Mouse (Mus musculus): ENCODE measurements around the gene Cox8b. TPM values are rescaled to one million over a fixed set of nuclear protein-coding genes. Genes with fewer than 3 reads are reported as not detected.

Gene Cox8b
- total and polyA plus RNA-seq, 3 experiments = not detected

- Histone ChIP-seq H3K27me3 (ENCODE audit: control insufficient read depth in 1 of 2, insufficient read depth in 2 of 2, low read length in 2 of 2) (no peaks in the 10 kb centered on the region; a peak in 1 of 4 replicates), H3K4me3 (ENCODE audit: control insufficient read depth in 1 of 2, insufficient read depth in 1 of 2, low read depth in 2 of 2, low read length in 2 of 2) (no peak overlapping the region), H3K27ac (ENCODE audit: control insufficient read depth, low read depth, low read length) (no peak overlapping the region), H3K79me2 (ENCODE audit: control insufficient read depth, insufficient read depth, low read length, poor library complexity) (no peaks in the 10 kb centered on the region), H3K4me1 (ENCODE audit: control insufficient read depth in 1 of 2, insufficient read depth in 2 of 2, low read length in 2 of 2) (no peaks in the 10 kb centered on the region), H3K36me3 (ENCODE audit: control insufficient read depth in 1 of 2, insufficient read depth in 2 of 2, low read length in 2 of 2) (no peaks in the 10 kb centered on the region), H3K9ac (ENCODE audit: control insufficient read depth, low read depth, low read length, poor library complexity, severe bottlenecking) (no peak overlapping the region), H3K9me3 (replicated peaks; ENCODE audit: insufficient read depth, low read length) (no peaks in the 10 kb centered on the region)
- no peak for DNase-seq (ENCODE audit: low read depth, low spot score)
- TF ChIP-seq POLR2A (IDR thresholded peaks at IDR 0.05; ENCODE audit: control insufficient read depth in 1 of 2, insufficient read depth in 1 of 2, low read depth in 1 of 2, low read length in 2 of 2, poor library complexity in 1 of 2) (no peak), CTCF (IDR thresholded peaks at IDR 0.05 in 2 of 3, conservative IDR thresholded peaks at IDR 0.05 in 1 of 3; ENCODE audit: control insufficient read depth in 1 of 3, insufficient read depth in 1 of 3, low read depth in 2 of 3, low read length in 3 of 3, poor library complexity in 1 of 3, severe bottlenecking in 1 of 3) (peak in 2 of 3 experiments; percentile 39 to 46; a peak in 4 of 6 replicates), SMC3 (IDR thresholded peaks at IDR 0.05; ENCODE audit: low read depth, low read length) (peak; percentile 45), MAFK (IDR thresholded peaks at IDR 0.05; ENCODE audit: borderline replicate concordance, low read depth, low read length) (no peak), RAD21 (IDR thresholded peaks at IDR 0.05; ENCODE audit: low read depth, low read length) (peak; percentile 6), MEF2A (IDR thresholded peaks at IDR 0.05; ENCODE audit: extremely low read depth, insufficient replicate concordance, low read depth, low read length, poor library complexity, severe bottlenecking) (no peak)
These were observed 7.5 kb upstream of the Cox8b start for GRCm38 (mm10) chr7:140907697-140908096.

GRCm38 (mm10) chr7:140907131-140907530, 6.9 kb upstream of the Cox8b start:
- Histone ChIP-seq H3K9me3 (replicated peaks; ENCODE audit: insufficient read depth, low read length) (no peaks in the 10 kb centered on the region), H3K9ac (ENCODE audit: control insufficient read depth, low read depth, low read length, poor library complexity, severe bottlenecking) (no peak overlapping the region), H3K36me3 (ENCODE audit: control insufficient read depth in 1 of 2, insufficient read depth in 2 of 2, low read length in 2 of 2) (no peaks in the 10 kb centered on the region), H3K4me1 (ENCODE audit: control insufficient read depth in 1 of 2, insufficient read depth in 2 of 2, low read length in 2 of 2) (no peaks in the 10 kb centered on the region), H3K79me2 (ENCODE audit: control insufficient read depth, insufficient read depth, low read length, poor library complexity) (no peaks in the 10 kb centered on the region), H3K27ac (ENCODE audit: control insufficient read depth, low read depth, low read length) (no peak overlapping the region), H3K4me3 (ENCODE audit: control insufficient read depth in 1 of 2, insufficient read depth in 1 of 2, low read depth in 2 of 2, low read length in 2 of 2) (no peak overlapping the region), H3K27me3 (ENCODE audit: control insufficient read depth in 1 of 2, insufficient read depth in 2 of 2, low read length in 2 of 2) (no peaks in the 10 kb centered on the region; a peak in 1 of 4 replicates)
- TF ChIP-seq POLR2AphosphoS5 (IDR thresholded peaks at IDR 0.05; ENCODE audit: borderline replicate concordance, low read depth, low read length) (no peak), SIN3A (IDR thresholded peaks at IDR 0.05; ENCODE audit: low read length) (no peak), ELF1 (IDR thresholded peaks at IDR 0.05; ENCODE audit: low read depth, low read length) (no peak), TCF12 (IDR thresholded peaks at IDR 0.05; ENCODE audit: low read depth, low read length) (no peak), ZMIZ1 (IDR thresholded peaks at IDR 0.05; ENCODE audit: low read depth, low read length) (no peak), UBTF (IDR thresholded peaks at IDR 0.05; ENCODE audit: borderline replicate concordance, insufficient read depth, low read depth, low read length) (no peak), HCFC1 (IDR thresholded peaks at IDR 0.05; ENCODE audit: low read depth, low read length) (no peak), ZKSCAN1 (IDR thresholded peaks at IDR 0.05; ENCODE audit: low read depth, low read length) (no peak), MEF2A (IDR thresholded peaks at IDR 0.05; ENCODE audit: extremely low read depth, insufficient replicate concordance, low read depth, low read length, poor library complexity, severe bottlenecking) (no peak), RAD21 (IDR thresholded peaks at IDR 0.05; ENCODE audit: low read depth, low read length) (no peak), TBP (IDR thresholded peaks at IDR 0.05; ENCODE audit: low read depth, low read length) (no peak), POLR2A (IDR thresholded peaks at IDR 0.05; ENCODE audit: control insufficient read depth in 1 of 2, insufficient read depth in 1 of 2, low read depth in 1 of 2, low read length in 2 of 2, poor library complexity in 1 of 2) (no peak), E2F4 (IDR thresholded peaks at IDR 0.05; ENCODE audit: borderline replicate concordance, low read depth, low read length) (no peak), NELFE (IDR thresholded peaks at IDR 0.05; ENCODE audit: low read depth, low read length) (no peak)
- DNase-seq (ENCODE audit: low read depth, low spot score) = no peak
